In the genomic region with DNA sequence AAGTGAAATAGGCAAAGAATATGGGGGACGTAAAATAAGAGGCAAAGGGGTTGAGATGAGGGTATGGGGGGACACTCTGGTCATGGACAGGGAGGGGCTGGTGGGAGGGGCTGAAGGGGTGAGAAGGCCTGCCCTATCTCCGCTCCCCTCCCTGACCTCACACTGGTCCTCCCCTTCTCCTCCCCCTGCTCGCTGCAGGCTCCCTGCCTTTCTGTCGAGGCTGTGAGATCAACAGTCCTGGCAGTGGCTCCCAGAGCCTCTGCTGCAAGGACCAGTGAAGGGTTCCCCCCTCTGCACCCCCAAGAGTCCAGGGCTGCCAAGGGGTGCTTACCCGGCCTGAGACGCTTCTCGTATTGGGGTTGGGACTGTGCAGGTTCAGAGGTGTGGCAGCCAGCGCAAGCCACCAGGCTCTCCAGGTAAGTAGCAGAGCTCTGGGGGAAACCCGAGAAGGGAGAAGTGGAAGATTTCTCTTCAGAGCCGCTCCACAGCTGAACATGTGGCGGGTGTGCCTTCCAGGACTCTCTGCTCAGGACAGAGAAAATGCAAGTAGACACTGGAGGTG, we compare ENCODE assay signal across 11 mouse cellular contexts. TPM values are rescaled to one million over a fixed set of nuclear protein-coding genes. Genes with fewer than 3 reads are reported as not detected.
DNase-seq lines count a peak whose midpoint lies in the region; ATAC-seq and TF ChIP-seq lines count a peak whose summit lies in the region.
"Had no signal": no experiment of that assay in that cellular context is flagged by ENCODE, and none has a peak within 500 bp of the region (broad histone marks: within the 10 kb centered on the region; RNA-seq: fewer than 3 reads in every experiment).

No protein-coding gene starts in this region.

- H3K4me2 ChIP-seq in liver, postnatal 0 days (ENCODE audit: low read depth, low read length) = no peak overlapping the region
- H3K4me2 ChIP-seq in liver, embryonic 12.5 days = no peak overlapping the region
- H3K4me2 ChIP-seq in embryonic facial prominence, embryonic 13.5 days = peak overlapping the region; percentile 48; the same call in 1 of the 2 replicates
- H3K4me2 ChIP-seq in heart, embryonic 13.5 days = peak overlapping the region; percentile 60
- 0 out of 2 replicates have a peak overlapping the region, but pooled peaks have one; percentile 51 for H3K4me2 ChIP-seq in limb, embryonic 13.5 days (replicated peaks)

- TF ChIP-seq EP300 in liver, postnatal 0 days (IDR thresholded peaks at IDR 0.05; ENCODE audit: low read depth) = no peak

- H3K27ac ChIP-seq in liver, postnatal 0 days (ENCODE audit: low read depth) = 0 out of 2 replicates have a peak overlapping the region, but pooled peaks have one; percentile 16
- H3K27ac ChIP-seq in liver, embryonic 12.5 days = no peak overlapping the region
- no peak overlapping the region for H3K27ac ChIP-seq in embryonic facial prominence, embryonic 13.5 days
- 0 out of 2 replicates have a peak overlapping the region, but pooled peaks have one; percentile 36 for H3K27ac ChIP-seq in heart, embryonic 13.5 days (replicated peaks)
- no peak overlapping the region for H3K27ac ChIP-seq in limb, embryonic 13.5 days
- H3K27ac ChIP-seq: liver, embryonic 15.5 days had no signal

- H3K9ac ChIP-seq in liver, postnatal 0 days (replicated peaks) = no peak overlapping the region
- no peak overlapping the region for H3K9ac ChIP-seq in liver, embryonic 12.5 days
- H3K9ac ChIP-seq in embryonic facial prominence, embryonic 13.5 days = 0 out of 2 replicates have a peak overlapping the region, but pooled peaks have one; percentile 11
- H3K9ac ChIP-seq in heart, embryonic 13.5 days = no peak overlapping the region
- no peak overlapping the region for H3K9ac ChIP-seq in limb, embryonic 13.5 days
- H3K9ac ChIP-seq: liver, embryonic 15.5 days had no signal

- H3K4me3 ChIP-seq in liver, postnatal 0 days (ENCODE audit: low read depth, low read length) = no peak overlapping the region
- H3K4me3 ChIP-seq in liver, embryonic 12.5 days = no peak overlapping the region
- H3K4me3 ChIP-seq in embryonic facial prominence, embryonic 13.5 days = no peak overlapping the region
- peak overlapping the region; percentile 33 for H3K4me3 ChIP-seq in heart, embryonic 13.5 days
- H3K4me3 ChIP-seq in limb, embryonic 13.5 days = no peak overlapping the region
- H3K4me3 ChIP-seq: liver, embryonic 15.5 days had no signal

- no peaks in the 10 kb centered on the region for H3K9me3 ChIP-seq in liver, postnatal 0 days (ENCODE audit: low read length)
- no peaks in the 10 kb centered on the region for H3K9me3 ChIP-seq in liver, embryonic 12.5 days (replicated peaks)
- H3K9me3 ChIP-seq in embryonic facial prominence, embryonic 13.5 days = no peaks in the 10 kb centered on the region
- no peaks in the 10 kb centered on the region for H3K9me3 ChIP-seq in heart, embryonic 13.5 days
- no peaks in the 10 kb centered on the region for H3K9me3 ChIP-seq in limb, embryonic 13.5 days
- H3K9me3 ChIP-seq: liver, embryonic 15.5 days had no signal

- H3K27me3 ChIP-seq in liver, postnatal 0 days (ENCODE audit: insufficient read depth, low read length) = peaks cover 32% of the 10 kb centered on the region
- H3K27me3 ChIP-seq in liver, embryonic 12.5 days (replicated peaks) = peaks cover 76% of the 10 kb centered on the region
- H3K27me3 ChIP-seq in embryonic facial prominence, embryonic 13.5 days = peaks cover 52% of the 10 kb centered on the region
- peaks cover 68% of the 10 kb centered on the region for H3K27me3 ChIP-seq in heart, embryonic 13.5 days (replicated peaks)
- H3K27me3 ChIP-seq in limb, embryonic 13.5 days = peaks cover 66% of the 10 kb centered on the region

- no peak for TF ChIP-seq CTCF in liver, postnatal 0 days (IDR thresholded peaks at IDR 0.05; ENCODE audit: low read depth)

- H3K4me1 ChIP-seq in liver, postnatal 0 days (ENCODE audit: insufficient read depth) = peaks cover 3% of the 10 kb centered on the region
- peaks cover 18% of the 10 kb centered on the region; the same call in 1 of the 2 replicates for H3K4me1 ChIP-seq in liver, embryonic 12.5 days
- peaks cover 22% of the 10 kb centered on the region for H3K4me1 ChIP-seq in embryonic facial prominence, embryonic 13.5 days
- peaks cover 45% of the 10 kb centered on the region for H3K4me1 ChIP-seq in heart, embryonic 13.5 days
- peaks cover 21% of the 10 kb centered on the region; the same call in 1 of the 2 replicates for H3K4me1 ChIP-seq in limb, embryonic 13.5 days

- ATAC-seq in liver, postnatal 0 days = no peak
- no peak for ATAC-seq in liver, embryonic 12.5 days
- ATAC-seq in embryonic facial prominence, embryonic 13.5 days (ENCODE audit: insufficient number of reproducible peaks, insufficient read depth, low FRiP score, low TSS enrichment, low read depth) = no peak
- no peak for ATAC-seq in heart, embryonic 13.5 days (ENCODE audit: extremely low read depth, insufficient number of reproducible peaks, low FRiP score, low TSS enrichment)
- no peak for ATAC-seq in limb, embryonic 13.5 days (ENCODE audit: low FRiP score, low read depth)
- ATAC-seq: forebrain, embryonic 16.5 days; midbrain, embryonic 16.5 days had no signal

- no peak for DNase-seq in liver, postnatal 0 days
- DNase-seq in adrenal gland, postnatal 4 days (ENCODE audit: low spot score in 2 of 2) = no peak
- no peak for DNase-seq in embryo, embryonic 9.5 days (ENCODE audit: extremely low spot score)
- DNase-seq: embryo, embryonic 11 days had no signal

- 39% methylated on average over 11 of the region's 11 CpGs for WGBS in liver, postnatal 0 days (ENCODE audit: insufficient replicate concordance)
- WGBS in liver, embryonic 12.5 days (ENCODE audit: insufficient replicate concordance) = 33% methylated on average over 10 of the region's 11 CpGs
- 32% methylated on average over 10 of the region's 11 CpGs for WGBS in embryonic facial prominence, embryonic 13.5 days
- 25% methylated on average over 11 of the region's 11 CpGs for WGBS in heart, embryonic 13.5 days
- 30% methylated on average over 10 of the region's 11 CpGs for WGBS in limb, embryonic 13.5 days

- H3K36me3 ChIP-seq in liver, postnatal 0 days (replicated peaks; ENCODE audit: insufficient read depth, low read length) = no peaks in the 10 kb centered on the region
- no peaks in the 10 kb centered on the region for H3K36me3 ChIP-seq in liver, embryonic 12.5 days
- peaks cover under 1% of the 10 kb centered on the region; the same call in 1 of the 2 replicates for H3K36me3 ChIP-seq in embryonic facial prominence, embryonic 13.5 days
- H3K36me3 ChIP-seq in heart, embryonic 13.5 days = no peaks in the 10 kb centered on the region
- 0 out of 2 replicates have a peak, but pooled peaks cover 2% of the 10 kb centered on the region for H3K36me3 ChIP-seq in limb, embryonic 13.5 days
- H3K36me3 ChIP-seq: liver, embryonic 15.5 days had no signal

RNA-seq across cellular contexts. Expression of gene Tnxb, which starts 10.0 kb away (rescaled TPM):
- 0.36 TPM in 2 replicates for polyA plus RNA-seq in liver, postnatal 0 days (2015; fragmentation: Nextera tagmentation; extraction: Ambion mirVana)
- 0.04 and 0.05 TPM in 2 replicates for polyA plus RNA-seq in liver, embryonic 12.5 days (2016; fragmentation: Nextera tagmentation; extraction: Ambion mirVana)
- polyA plus RNA-seq in embryonic facial prominence, embryonic 13.5 days (2015; fragmentation: Nextera tagmentation; extraction: Ambion mirVana) = 0.03 and 0.04 TPM in 2 replicates
- polyA plus RNA-seq in heart, embryonic 13.5 days (2015; fragmentation: Nextera tagmentation; extraction: Ambion mirVana) = 1.3 and 1.4 TPM in 2 replicates
- polyA plus RNA-seq in limb, embryonic 13.5 days (2015; fragmentation: Nextera tagmentation; extraction: Ambion mirVana) = 0.09 TPM in 2 replicates
- 10 to 100 TPM; 29.4 to 33.0 TPM for total RNA-seq in adrenal gland, postnatal 4 days (2021)

RNA-seq across cellular contexts. Expression of gene Atf6b, which starts 13.4 kb away (rescaled TPM):
- 12.9 and 13.0 TPM in 2 replicates for polyA plus RNA-seq in liver, postnatal 0 days (2015; fragmentation: Nextera tagmentation; extraction: Ambion mirVana)
- 37.0 and 37.3 TPM in 2 replicates for polyA plus RNA-seq in liver, embryonic 12.5 days (2016; fragmentation: Nextera tagmentation; extraction: Ambion mirVana)
- 97.8 and 106 TPM in 2 replicates for polyA plus RNA-seq in embryonic facial prominence, embryonic 13.5 days (2015; fragmentation: Nextera tagmentation; extraction: Ambion mirVana)
- polyA plus RNA-seq in heart, embryonic 13.5 days (2015; fragmentation: Nextera tagmentation; extraction: Ambion mirVana) = 56.1 and 56.2 TPM in 2 replicates
- 97.6 and 99.6 TPM in 2 replicates for polyA plus RNA-seq in limb, embryonic 13.5 days (2015; fragmentation: Nextera tagmentation; extraction: Ambion mirVana)
- 10 to 100 TPM; 48.1 to 52.3 TPM for total RNA-seq in adrenal gland, postnatal 4 days (2021)

RNA-seq across cellular contexts. Expression of gene Fkbpl, which starts 15.8 kb away (rescaled TPM):
- polyA plus RNA-seq in liver, postnatal 0 days (2015; fragmentation: Nextera tagmentation; extraction: Ambion mirVana) = 5.6 and 5.8 TPM in 2 replicates
- polyA plus RNA-seq in liver, embryonic 12.5 days (2016; fragmentation: Nextera tagmentation; extraction: Ambion mirVana) = 6.7 and 7.1 TPM in 2 replicates
- polyA plus RNA-seq in embryonic facial prominence, embryonic 13.5 days (2015; fragmentation: Nextera tagmentation; extraction: Ambion mirVana) = 15.0 and 18.0 TPM in 2 replicates
- 10.4 and 10.7 TPM in 2 replicates for polyA plus RNA-seq in heart, embryonic 13.5 days (2015; fragmentation: Nextera tagmentation; extraction: Ambion mirVana)
- polyA plus RNA-seq in limb, embryonic 13.5 days (2015; fragmentation: Nextera tagmentation; extraction: Ambion mirVana) = 16.5 and 18.8 TPM in 2 replicates
- total RNA-seq in adrenal gland, postnatal 4 days (2021) = 10 to 100 TPM; 13.2 to 16.3 TPM

RNA-seq across cellular contexts. Expression of gene Prrt1, which starts 31.0 kb away (rescaled TPM):
- 0.05 TPM in 1 of 2 replicates, not detected in the other for polyA plus RNA-seq in liver, postnatal 0 days (2015; fragmentation: Nextera tagmentation; extraction: Ambion mirVana)
- not detected in 2 replicates for polyA plus RNA-seq in liver, embryonic 12.5 days (2016; fragmentation: Nextera tagmentation; extraction: Ambion mirVana)
- polyA plus RNA-seq in embryonic facial prominence, embryonic 13.5 days (2015; fragmentation: Nextera tagmentation; extraction: Ambion mirVana) = 0.55 and 0.78 TPM in 2 replicates
- 0.15 and 0.31 TPM in 2 replicates for polyA plus RNA-seq in heart, embryonic 13.5 days (2015; fragmentation: Nextera tagmentation; extraction: Ambion mirVana)
- 0.25 and 0.40 TPM in 2 replicates for polyA plus RNA-seq in limb, embryonic 13.5 days (2015; fragmentation: Nextera tagmentation; extraction: Ambion mirVana)
- total RNA-seq in adrenal gland, postnatal 4 days (2021) = 10 to 100 TPM; 10.7 to 11.5 TPM
- polyA plus RNA-seq: liver, embryonic 15.5 days had no signal

RNA-seq across cellular contexts. Expression of gene Ppt2, which starts 32.0 kb away (rescaled TPM):
- polyA plus RNA-seq in liver, postnatal 0 days (2015; fragmentation: Nextera tagmentation; extraction: Ambion mirVana) = 19.3 and 19.8 TPM in 2 replicates
- 13.7 and 13.9 TPM in 2 replicates for polyA plus RNA-seq in liver, embryonic 12.5 days (2016; fragmentation: Nextera tagmentation; extraction: Ambion mirVana)
- polyA plus RNA-seq in embryonic facial prominence, embryonic 13.5 days (2015; fragmentation: Nextera tagmentation; extraction: Ambion mirVana) = 21.6 and 22.2 TPM in 2 replicates
- polyA plus RNA-seq in heart, embryonic 13.5 days (2015; fragmentation: Nextera tagmentation; extraction: Ambion mirVana) = 26.1 and 27.6 TPM in 2 replicates
- 22.8 and 24.4 TPM in 2 replicates for polyA plus RNA-seq in limb, embryonic 13.5 days (2015; fragmentation: Nextera tagmentation; extraction: Ambion mirVana)
- 10 to 100 TPM; 52.6 to 62.3 TPM for total RNA-seq in adrenal gland, postnatal 4 days (2021)

Comparison
In these comparisons a context has a peak if more than half of its experiments do, and no peak if none do; other contexts are left out.
1. H3K27ac ChIP-seq: peak in liver, postnatal 0 days (single experiment) and heart, embryonic 13.5 days (single experiment); none in liver, embryonic 12.5 days (single experiment), embryonic facial prominence, embryonic 13.5 days (single experiment) and limb, embryonic 13.5 days (single experiment).
2. H3K4me2 ChIP-seq: peak in embryonic facial prominence, embryonic 13.5 days (single experiment), heart, embryonic 13.5 days (single experiment) and limb, embryonic 13.5 days (single experiment); none in liver, postnatal 0 days (single experiment) and liver, embryonic 12.5 days (single experiment).